In the genomic region with DNA sequence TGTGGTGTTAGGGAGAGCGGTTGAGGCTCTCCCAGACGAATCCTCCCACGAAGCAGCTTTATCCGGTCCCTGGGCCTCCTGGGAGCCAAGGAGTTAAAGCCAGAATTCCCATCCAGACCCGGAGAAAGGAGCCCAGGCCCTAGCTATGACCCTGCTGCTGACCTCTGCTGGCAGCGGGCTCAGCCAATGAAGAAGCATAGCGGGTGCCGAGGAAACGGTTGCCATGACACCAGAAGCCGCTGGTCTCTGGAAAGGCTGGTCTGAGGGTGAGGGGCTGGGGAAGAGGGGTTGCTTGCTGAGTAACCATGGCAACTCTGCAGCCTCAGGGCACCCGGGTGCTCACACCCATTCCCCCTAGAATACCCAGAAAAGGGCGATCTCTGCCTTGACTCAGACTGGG, we compare ENCODE assay signal across 9 mouse cellular contexts. TPM values are rescaled to one million over a fixed set of nuclear protein-coding genes. Genes with fewer than 3 reads are reported as not detected.
DNase-seq lines count a peak whose midpoint lies in the region; ATAC-seq lines count a peak whose summit lies in the region.
"Had no signal": no experiment of that assay in that cellular context is flagged by ENCODE, and none has a peak within 500 bp of the region (broad histone marks: within the 10 kb centered on the region; RNA-seq: fewer than 3 reads in every experiment).

No protein-coding gene starts in this region.

- peak overlapping the region; percentile 20; the same call in 1 of the 2 replicates for H3K4me2 ChIP-seq in hindbrain, embryonic 15.5 days
- peak overlapping the region; percentile 9; the same call in 1 of the 2 replicates for H3K4me2 ChIP-seq in neural tube, embryonic 11.5 days (ENCODE audit: low read depth)

- H3K36me3 ChIP-seq in hindbrain, embryonic 15.5 days: no peaks in the 10 kb centered on the region
- no peaks in the 10 kb centered on the region for H3K36me3 ChIP-seq in neural tube, embryonic 11.5 days (ENCODE audit: control insufficient read depth, insufficient read depth, low read length)

- H3K27me3 ChIP-seq in hindbrain, embryonic 15.5 days: no peaks in the 10 kb centered on the region
- H3K27me3 ChIP-seq in neural tube, embryonic 11.5 days (ENCODE audit: control insufficient read depth, insufficient read depth, low read length): no peaks in the 10 kb centered on the region

- H3K27ac ChIP-seq in hindbrain, embryonic 15.5 days (replicated peaks): peak overlapping the region; percentile 81
- peak overlapping the region; percentile 81 for H3K27ac ChIP-seq in neural tube, embryonic 11.5 days (ENCODE audit: low read depth, low read length)

- intact Hi-C loops in heart, postnatal 36 days (cut with DNase I): no loop called here

- ATAC-seq in hindbrain, embryonic 15.5 days (ENCODE audit: low FRiP score, low read depth): peak; percentile 68
- ATAC-seq in neural tube, embryonic 11.5 days (ENCODE audit: insufficient read depth, low FRiP score, low TSS enrichment): peak; percentile 92

- WGBS in hindbrain, embryonic 15.5 days: 1% methylated on average over 12 of the region's 12 CpGs
- 7% methylated on average over 12 of the region's 12 CpGs for WGBS in neural tube, embryonic 11.5 days

- no peak overlapping the region for H3K4me3 ChIP-seq in hindbrain, embryonic 15.5 days
- H3K4me3 ChIP-seq in neural tube, embryonic 11.5 days (ENCODE audit: low read depth, low read length): no peak overlapping the region

- no peaks in the 10 kb centered on the region for H3K9me3 ChIP-seq in hindbrain, embryonic 15.5 days
- H3K9me3 ChIP-seq in neural tube, embryonic 11.5 days (ENCODE audit: control insufficient read depth, low read length): no peaks in the 10 kb centered on the region

- DNase-seq in heart, adult 11 months: peak; percentile 86
- no peak for DNase-seq in heart, postnatal 36 days
- peak; percentile 89 for DNase-seq in embryo, embryonic 11 days
- DNase-seq in neural tube, embryonic 11.5 days (ENCODE audit: low spot score): peak; percentile 89
- DNase-seq in layer of hippocampus, adult 9-10 months (ENCODE audit: low spot score): no peak
- no peak for DNase-seq in left cerebral cortex, adult 8-10 months (ENCODE audit: low spot score in 2 of 2)
- no peak for DNase-seq in adrenal gland, postnatal 14 days

- H3K4me1 ChIP-seq in hindbrain, embryonic 15.5 days (replicated peaks): peaks cover 28% of the 10 kb centered on the region
- H3K4me1 ChIP-seq in neural tube, embryonic 11.5 days (ENCODE audit: control insufficient read depth, insufficient read depth, low read length): peaks cover 11% of the 10 kb centered on the region

- H3K9ac ChIP-seq in hindbrain, embryonic 15.5 days: no peak overlapping the region
- H3K9ac ChIP-seq in neural tube, embryonic 11.5 days (ENCODE audit: low read length): peak overlapping the region; percentile 32; the same call in 1 of the 2 replicates

RNA-seq across cellular contexts. Expression of a gene that starts 11.7 kb away (rescaled TPM):
- 10 to 100 TPM; 45.8 to 47.7 TPM for total RNA-seq in heart, postnatal 36 days (2021)
- polyA plus RNA-seq in hindbrain, embryonic 15.5 days (2015; fragmentation: Nextera tagmentation; extraction: Ambion mirVana): 277 and 302 TPM in 2 replicates
- 164 and 174 TPM in 2 replicates for polyA plus RNA-seq in neural tube, embryonic 11.5 days (2014; fragmentation: Nextera tagmentation; extraction: Ambion mirVana)
- 100 to 1,000 TPM; 559 to 588 (median 565) TPM for total RNA-seq in left cerebral cortex, adult 8-10 months (2022)
- 97.0 and 102 TPM in 2 replicates for total RNA-seq in adrenal gland, postnatal 14 days (2021)

RNA-seq across cellular contexts. Expression of a gene that starts 24.2 kb away (rescaled TPM):
- not detected for total RNA-seq in heart, postnatal 36 days (2021)
- 0.17 TPM in 1 of 2 replicates, not detected in the other for polyA plus RNA-seq in hindbrain, embryonic 15.5 days (2015; fragmentation: Nextera tagmentation; extraction: Ambion mirVana)
- not detected in 2 replicates for polyA plus RNA-seq in neural tube, embryonic 11.5 days (2014; fragmentation: Nextera tagmentation; extraction: Ambion mirVana)
- not detected for total RNA-seq in left cerebral cortex, adult 8-10 months (2022)
- not detected in 2 replicates for total RNA-seq in adrenal gland, postnatal 14 days (2021)
- total RNA-seq: adrenal gland, postnatal 4 days had no signal

Comparison
In these comparisons a context has a peak if more than half of its experiments do, and no peak if none do; other contexts are left out.
1. DNase-seq: peak in heart, adult 11 months (single experiment), embryo, embryonic 11 days (single experiment) and neural tube, embryonic 11.5 days (single experiment); none in heart, postnatal 36 days (0 of 2), layer of hippocampus, adult 9-10 months (single experiment), left cerebral cortex, adult 8-10 months (0 of 2) and adrenal gland, postnatal 14 days (single experiment).